Mouse (Mus musculus) heart, embryonic 12.5 days (tissue): ENCODE results near the gene Olfr1262. TPM values are rescaled to one million over a fixed set of nuclear protein-coding genes. Genes with fewer than 3 reads are reported as not detected.

Experiments
- ATAC-seq: fragments of 200-750 bp; cut with Nextera tagmentation; 2 replicates; pipeline ENCODE4 v1.8.0; 2017; ENCODE audit warnings: moderate TSS enrichment, moderate library complexity; ENCODE audit not compliant: insufficient number of reproducible peaks, low FRiP score
- H3K27ac ChIP-seq: fragments of 300-500 bp; sonication (generic); 2 replicates; pipeline ENCODE4 v1.5.1; 2016; ENCODE audit warnings: mild to moderate bottlenecking, moderate library complexity; ENCODE audit not compliant: poor library complexity, severe bottlenecking
- H3K27me3 ChIP-seq: fragments of 300-500 bp; sonication (generic); replicated peaks from 2 replicates; pipeline ENCODE4 v1.6.1; 2016; ENCODE audit warnings: mild to moderate bottlenecking, moderate library complexity
- H3K36me3 ChIP-seq: fragments of 300-500 bp; sonication (generic); 2 replicates; pipeline ENCODE4 v1.6.1; 2016; ENCODE audit warnings: mild to moderate bottlenecking, moderate library complexity
- H3K4me1 ChIP-seq: fragments of 300-500 bp; sonication (generic); replicated peaks from 2 replicates; pipeline ENCODE4 v1.6.1; 2016; ENCODE audit warnings: mild to moderate bottlenecking
- H3K4me2 ChIP-seq: fragments of 300-500 bp; sonication (generic); 2 replicates; pipeline ENCODE4 v1.6.1; 2016; ENCODE audit warnings: mild to moderate bottlenecking, moderate library complexity
- H3K4me3 ChIP-seq: fragments of 300-500 bp; sonication (generic); 2 replicates; pipeline ENCODE4 v1.5.1; 2016; ENCODE audit warnings: mild to moderate bottlenecking
- H3K9ac ChIP-seq: fragments of 300-500 bp; sonication (generic); 2 replicates; pipeline ENCODE4 v1.6.1; 2016; ENCODE audit warnings: mild to moderate bottlenecking, moderate library complexity
- H3K9me3 ChIP-seq: fragments of 300-500 bp; sonication (generic); replicated peaks from 2 replicates; pipeline ENCODE4 v1.6.1; 2016; ENCODE audit warnings: mild to moderate bottlenecking, moderate library complexity
- WGBS: fragments of 180-500 bp; shearing (Covaris S2); methylation state at CpG from one replicate; pipeline ENCODE4 v1.1.7; 2016; 5-methylcytosine and 5-hydroxymethylcytosine counted together
- polyA plus RNA-seq: library from polyadenylated mRNA; unstranded; fragments of >200 nt; fragmentation: Nextera tagmentation; extraction: Ambion mirVana; gene quantifications from 2 replicates; pipeline ENCODE4 v1.2.1, GENCODE M21; 2016

The Olfr1262 gene
- not detected in 2 replicates for polyA plus RNA-seq

GRCm38 (mm10) chr2:89999845-90000244 lies at the start of gene Olfr1262:
TSS of gene Olfr1262 (plus strand) at chr2:90000145.
- Histone ChIP-seq H3K4me3 (no peak within 1 kb of the TSS), H3K27ac (no peak within 1 kb of the TSS), H3K9me3 (no peaks in the 10 kb centered on the region), H3K27me3 (no peaks in the 10 kb centered on the region), H3K9ac (no peak within 1 kb of the TSS), H3K36me3 (no peaks in the 10 kb centered on the region), H3K4me1 (no peaks in the 10 kb centered on the region), H3K4me2 (no peak within 1 kb of the TSS)
- no peak for ATAC-seq

DNA sequence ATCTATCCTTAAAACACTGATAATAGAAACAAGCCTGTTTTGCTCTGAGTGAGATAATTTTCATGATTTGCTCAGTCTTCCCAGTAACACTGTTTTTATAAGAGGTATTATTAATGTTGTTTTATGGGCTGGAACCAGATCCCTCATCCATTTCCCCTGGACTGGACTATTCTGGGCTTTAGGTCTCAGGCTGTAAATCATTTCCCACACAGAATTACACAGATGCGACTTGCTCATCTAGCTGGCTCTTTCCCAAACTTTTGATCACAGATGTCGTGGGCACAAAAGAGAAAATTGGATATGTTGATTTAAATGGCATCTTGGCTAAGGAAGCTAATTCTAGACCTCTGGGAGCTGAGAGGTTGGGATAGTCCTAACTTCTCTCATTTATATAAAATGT lies 25.8 kb upstream of the Olfr1262 start, which contains the start of gene Olfr1260:
Olfr1260 (plus strand) TSS at position 157 of the 400 bp plus-strand sequence.
- no peak for ATAC-seq

GRCm38 (mm10) chr2:89977709-89978108 lies 22.2 kb upstream of the Olfr1262 start:
- Histone ChIP-seq H3K9me3 (no peaks in the 10 kb centered on the region), H3K9ac (no peak overlapping the region), H3K27me3 (no peaks in the 10 kb centered on the region), H3K4me3 (no peak overlapping the region), H3K4me2 (no peak overlapping the region), H3K4me1 (no peaks in the 10 kb centered on the region), H3K36me3 (no peaks in the 10 kb centered on the region), H3K27ac (no peak overlapping the region)
- no peak for ATAC-seq
- WGBS: 73% methylated on average over 2 of the region's 2 CpGs

More for the DNA sequence above, 25.8 kb upstream of the Olfr1262 start, which contains the start of gene Olfr1260:
- Histone ChIP-seq H3K4me1 (no peaks in the 10 kb centered on the region), H3K27ac (no peak within 1 kb of the TSS), H3K4me3 (no peak within 1 kb of the TSS), H3K27me3 (no peaks in the 10 kb centered on the region), H3K4me2 (no peak within 1 kb of the TSS), H3K9ac (no peak within 1 kb of the TSS), H3K36me3 (no peaks in the 10 kb centered on the region), H3K9me3 (no peaks in the 10 kb centered on the region)
- WGBS: 63% methylated on average over 2 of the region's 2 CpGs

- H3K9me3 ChIP-seq: no peaks in the 10 kb centered on the region
- no peak for ATAC-seq
- H3K4me3 ChIP-seq: no peak within 1 kb of the TSS
- H3K27me3 ChIP-seq: no peaks in the 10 kb centered on the region
- H3K4me2 ChIP-seq: no peak within 1 kb of the TSS
- no peaks in the 10 kb centered on the region for H3K4me1 ChIP-seq
- H3K27ac ChIP-seq: no peak within 1 kb of the TSS
- no peak within 1 kb of the TSS for H3K9ac ChIP-seq
- no peaks in the 10 kb centered on the region for H3K36me3 ChIP-seq
Observed at GRCm38 (mm10) chr2:89990921-89991320, 9.0 kb upstream of the Olfr1262 start, which contains the start of gene Olfr1261. TSS of gene Olfr1261 (plus strand) at chr2:89991221.

- Histone ChIP-seq H3K36me3 (no peaks in the 10 kb centered on the region), H3K9ac (no peak within 1 kb of the TSS), H3K4me3 (no peak within 1 kb of the TSS), H3K4me1 (no peaks in the 10 kb centered on the region), H3K27me3 (no peaks in the 10 kb centered on the region), H3K4me2 (no peak within 1 kb of the TSS), H3K9me3 (no peaks in the 10 kb centered on the region), H3K27ac (no peak within 1 kb of the TSS)
- ATAC-seq: no peak
- WGBS: 66% methylated on average over 2 of the region's 2 CpGs
Observed at GRCm38 (mm10) chr2:90011831-90012230, 11.9 kb downstream of the Olfr1262 start, which contains the start of gene Olfr1263. TSS of gene Olfr1263 (plus strand) at chr2:90012131.

GRCm38 (mm10) chr2:90025477-90025876 lies 25.5 kb downstream of the Olfr1262 start, which contains the start of gene Olfr1264:
TSS of gene Olfr1264 (minus strand) at chr2:90025577.
- H3K9me3 ChIP-seq: no peaks in the 10 kb centered on the region
- no peak for ATAC-seq
- no peak within 1 kb of the TSS for H3K4me3 ChIP-seq
- no peaks in the 10 kb centered on the region for H3K27me3 ChIP-seq
- no peaks in the 10 kb centered on the region for H3K4me1 ChIP-seq
- no peak within 1 kb of the TSS for H3K9ac ChIP-seq
- no peak within 1 kb of the TSS for H3K27ac ChIP-seq
- H3K4me2 ChIP-seq: no peak within 1 kb of the TSS
- H3K36me3 ChIP-seq: no peaks in the 10 kb centered on the region
- 68% methylated on average over 2 of the region's 2 CpGs for WGBS

GRCm38 (mm10) chr2:90035037-90035436 lies 35.1 kb downstream of the Olfr1262 start, which contains the start of gene Olfr1265:
TSS of gene Olfr1265 (plus strand) at chr2:90035337.
- no peak within 1 kb of the TSS for H3K4me2 ChIP-seq
- no peaks in the 10 kb centered on the region for H3K36me3 ChIP-seq
- H3K9ac ChIP-seq: no peak within 1 kb of the TSS
- no peaks in the 10 kb centered on the region for H3K9me3 ChIP-seq
- no peak within 1 kb of the TSS for H3K27ac ChIP-seq
- no peaks in the 10 kb centered on the region for H3K4me1 ChIP-seq
- no peaks in the 10 kb centered on the region for H3K27me3 ChIP-seq
- H3K4me3 ChIP-seq: no peak within 1 kb of the TSS
- ATAC-seq: no peak

Other genes with a start within 250 kb of the Olfr1262 start
- gene Olfr1253, start 243.1 kb upstream of the Olfr1262 start, polyA plus RNA-seq: not detected in 2 replicates
- not detected in 2 replicates for gene Olfr1254, start 206.5 kb upstream of the Olfr1262 start, polyA plus RNA-seq
- gene Olfr1255, start 188.1 kb upstream of the Olfr1262 start, polyA plus RNA-seq: not detected in 2 replicates
- gene Olfr1256, start 158.6 kb upstream of the Olfr1262 start, polyA plus RNA-seq: not detected in 2 replicates
- gene Olfr48, start 151.9 kb upstream of the Olfr1262 start, polyA plus RNA-seq: not detected in 2 replicates
- gene Olfr1257, start 121.7 kb upstream of the Olfr1262 start, polyA plus RNA-seq: not detected in 2 replicates
- gene Olfr1258, start 72.8 kb upstream of the Olfr1262 start, polyA plus RNA-seq: not detected in 2 replicates
- not detected in 2 replicates for gene Olfr1259, start 51.5 kb upstream of the Olfr1262 start, polyA plus RNA-seq
- not detected in 2 replicates for gene Olfr1260, start 25.8 kb upstream of the Olfr1262 start, polyA plus RNA-seq
- gene Olfr1261, start 8.9 kb upstream of the Olfr1262 start, polyA plus RNA-seq: not detected in 2 replicates
- gene Olfr1263, start 12.0 kb downstream of the Olfr1262 start, polyA plus RNA-seq: not detected in 2 replicates
- gene Olfr1264, start 25.4 kb downstream of the Olfr1262 start, polyA plus RNA-seq: not detected in 2 replicates
- not detected in 2 replicates for gene Olfr1265, start 35.2 kb downstream of the Olfr1262 start, polyA plus RNA-seq
- not detected in 2 replicates for gene Olfr140, start 63.4 kb downstream of the Olfr1262 start, polyA plus RNA-seq
- gene Olfr1269, start 121.3 kb downstream of the Olfr1262 start, polyA plus RNA-seq: not detected in 2 replicates
- not detected in 2 replicates for gene Olfr32, start 142.2 kb downstream of the Olfr1262 start, polyA plus RNA-seq
- not detected in 2 replicates for gene Olfr1270, start 152.9 kb downstream of the Olfr1262 start, polyA plus RNA-seq
- gene Olfr1506, start 224.3 kb downstream of the Olfr1262 start, polyA plus RNA-seq: not detected in 2 replicates